Mouse (Mus musculus) stomach, postnatal 0 days (tissue): ENCODE results near the gene Ran. TPM values are rescaled to one million over a fixed set of nuclear protein-coding genes. Genes with fewer than 3 reads are reported as not detected.
A peak's percentile ranks its signal among the peaks of the same experiment; 100 is the strongest.

Experiments
- ATAC-seq: fragments of 200-750 bp; cut with Nextera tagmentation; 2 replicates; pipeline ENCODE4 v1.8.0; 2017; ENCODE audit not compliant: low FRiP score, low TSS enrichment
- DNase-seq: peaks from one replicate; pipeline ENCODE4 v3.0.0-alpha.2; 2016; ENCODE audit warnings: low spot score
- H3K27ac ChIP-seq: fragments of 300-500 bp; sonication (generic); replicated peaks from 2 replicates; pipeline ENCODE4 v1.5.1; 2014; ENCODE audit warnings: mild to moderate bottlenecking, control low read depth
- H3K27me3 ChIP-seq: fragments of 300-500 bp; sonication (generic); 2 replicates; pipeline ENCODE4 v1.6.1; 2014; ENCODE audit warnings: low read length; ENCODE audit not compliant: control insufficient read depth, insufficient read depth
- H3K36me3 ChIP-seq: fragments of 300-500 bp; sonication (generic); 2 replicates; pipeline ENCODE4 v1.6.1; 2014; ENCODE audit warnings: low read length, mixed read lengths; ENCODE audit not compliant: control insufficient read depth, insufficient read depth
- H3K4me1 ChIP-seq: fragments of 300-500 bp; sonication (generic); replicated peaks from 2 replicates; pipeline ENCODE4 v1.6.1; 2014; ENCODE audit warnings: antibody characterized with exemption; ENCODE audit not compliant: control insufficient read depth, insufficient read depth
- H3K4me2 ChIP-seq: fragments of 300-500 bp; sonication (generic); replicated peaks from 2 replicates; pipeline ENCODE4 v1.6.1; 2014; ENCODE audit warnings: low read depth, mild to moderate bottlenecking, control low read depth, moderate library complexity
- H3K4me3 ChIP-seq: fragments of 300-500 bp; sonication (generic); 2 replicates; pipeline ENCODE4 v1.5.1; 2014; ENCODE audit warnings: low read depth, low read length, control low read depth
- H3K9ac ChIP-seq: fragments of 300-500 bp; sonication (generic); 2 replicates; pipeline ENCODE4 v1.6.1; 2014; ENCODE audit warnings: mild to moderate bottlenecking, low read length, control low read depth, mixed read lengths
- H3K9me3 ChIP-seq: fragments of 300-500 bp; sonication (generic); 2 replicates; pipeline ENCODE4 v1.6.1; 2016; ENCODE audit warnings: low read length; ENCODE audit not compliant: control insufficient read depth
- CTCF ChIP-seq: IDR thresholded peaks from 2 replicates; pipeline ENCODE4 v1.5.1; 2016; ENCODE audit warnings: antibody characterized with exemption, low read depth, mild to moderate bottlenecking, moderate library complexity
- EP300 ChIP-seq: optimal IDR thresholded peaks from 2 replicates; pipeline ENCODE3; 2016; ENCODE audit warnings: antibody characterized with exemption
- WGBS: fragments of 180-500 bp; shearing (Covaris S2); extraction: QIAGEN DNeasy Blood & Tissue Kit; methylation state at CpG from one replicate; pipeline ENCODE4 v1.1.7; 2014; 5-methylcytosine and 5-hydroxymethylcytosine counted together
- polyA plus RNA-seq: library from polyadenylated mRNA; unstranded; fragments of >200 nt; fragmentation: Nextera tagmentation; extraction: Ambion mirVana; gene quantifications from 2 replicates; pipeline ENCODE4 v1.2.1, GENCODE M21; 2015

Gene Ran
- polyA plus RNA-seq, 1 experiment from 2014 or later: 257 TPM

DNA sequence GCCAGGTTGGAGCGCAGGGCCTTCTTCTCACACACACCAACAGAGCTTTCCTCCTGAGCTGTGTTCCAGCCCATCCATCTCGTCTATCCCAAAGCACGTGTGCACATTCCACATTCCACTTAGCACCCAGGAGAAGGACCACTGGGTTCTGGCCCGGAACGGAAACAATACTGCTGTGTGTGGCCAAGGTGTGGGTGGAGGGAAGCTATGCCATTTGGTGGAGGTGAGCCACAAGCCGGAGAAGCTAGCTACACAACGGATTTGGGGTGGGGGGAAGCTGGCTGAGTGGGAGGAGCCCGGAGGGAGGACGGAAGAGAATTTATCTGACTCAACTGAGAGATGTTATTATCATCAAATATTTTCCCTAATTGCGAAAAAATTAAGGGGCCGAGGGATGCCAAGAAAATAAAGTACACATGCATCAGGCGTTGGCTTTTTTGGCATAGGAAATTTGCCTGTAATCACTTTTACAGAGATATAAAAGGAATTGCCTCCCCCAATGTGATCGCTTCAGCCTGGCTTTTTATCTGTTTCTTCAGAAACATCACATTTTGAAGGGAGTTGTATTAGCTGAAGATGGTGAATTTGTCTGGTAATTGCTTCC lies 47.5 kb downstream of the Ran start:
- Histone ChIP-seq H3K36me3 (no peaks in the 10 kb centered on the region), H3K27me3 (no peaks in the 10 kb centered on the region), H3K4me1 (no peaks in the 10 kb centered on the region), H3K4me2 (no peak overlapping the region), H3K9me3 (no peaks in the 10 kb centered on the region), H3K9ac (no peak overlapping the region), H3K27ac (peak overlapping the region; percentile 69), H3K4me3 (no peak overlapping the region)
- no peak for TF ChIP-seq EP300
- no peak for TF ChIP-seq CTCF
- WGBS: 43% methylated on average over 13 of the region's 13 CpGs
- DNase-seq: no peak
- peak; percentile 22; the same call in 1 of the 2 replicates for ATAC-seq

DNA sequence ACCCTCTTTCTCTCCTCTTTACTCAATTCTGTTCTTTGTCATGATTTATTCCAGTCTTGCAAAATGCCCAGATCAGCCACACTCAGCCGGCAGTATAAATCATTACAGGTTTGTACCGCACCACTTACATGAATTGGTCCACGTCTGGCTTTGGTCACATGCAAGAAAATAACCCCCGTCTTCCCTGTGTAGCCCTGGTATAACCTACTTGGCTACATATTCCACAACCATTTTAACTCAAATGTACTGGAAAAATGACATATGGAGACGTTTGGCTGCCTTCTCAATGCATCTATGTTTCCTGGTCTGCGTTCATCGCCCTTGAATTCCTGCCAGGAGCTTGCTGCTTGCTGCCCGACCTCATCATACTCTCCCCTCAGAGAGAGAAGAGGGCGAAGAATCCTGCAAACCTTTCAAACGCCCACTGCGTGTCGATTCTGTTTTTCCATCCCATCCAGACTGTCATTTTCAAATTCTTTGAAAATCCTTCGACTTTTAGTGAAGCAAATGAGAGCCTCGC lies 52.0 kb downstream of the Ran start:
- 48% methylated on average over 14 of the region's 14 CpGs for WGBS
- H3K36me3 ChIP-seq: no peaks in the 10 kb centered on the region
- DNase-seq (no peak), ATAC-seq (no peak)
- H3K27me3 ChIP-seq: no peaks in the 10 kb centered on the region
- H3K4me2 ChIP-seq: no peak overlapping the region
- H3K9me3 ChIP-seq: no peaks in the 10 kb centered on the region
- no peak overlapping the region for H3K9ac ChIP-seq
- no peak overlapping the region for H3K4me3 ChIP-seq
- no peaks in the 10 kb centered on the region for H3K4me1 ChIP-seq
- no peak for TF ChIP-seq CTCF
- TF ChIP-seq EP300: no peak
- no peak overlapping the region for H3K27ac ChIP-seq

DNA sequence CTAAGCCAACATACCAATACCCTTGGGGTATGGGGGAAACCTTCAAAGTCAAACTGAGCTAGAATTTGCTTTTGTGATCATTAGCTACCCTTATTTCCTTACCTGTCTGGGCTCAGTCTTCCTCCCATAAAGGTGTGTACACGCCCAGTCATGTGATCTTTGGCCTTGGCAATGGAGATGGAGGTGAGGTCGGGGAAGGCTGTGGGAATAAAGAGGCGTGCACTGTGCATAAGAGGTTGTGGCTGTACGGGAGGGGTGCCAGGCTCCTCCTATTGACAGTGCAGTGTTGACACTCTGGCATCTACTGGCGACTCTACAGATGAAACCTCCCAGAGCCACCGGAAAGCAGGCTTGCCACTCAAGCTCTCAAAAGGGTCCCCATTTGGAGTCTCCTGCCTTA lies 53.5 kb downstream of the Ran start:
- Histone ChIP-seq H3K4me1 (no peaks in the 10 kb centered on the region), H3K27ac (no peak overlapping the region), H3K9ac (no peak overlapping the region), H3K27me3 (no peaks in the 10 kb centered on the region), H3K4me3 (no peak overlapping the region), H3K4me2 (no peak overlapping the region), H3K9me3 (no peaks in the 10 kb centered on the region), H3K36me3 (no peaks in the 10 kb centered on the region)
- WGBS: 55% methylated on average over 6 of the region's 6 CpGs
- DNase-seq: no peak
- no peak for TF ChIP-seq EP300
- ATAC-seq: no peak

Other genes with a start within 250 kb of the Ran start
- gene Rimbp2, start 66.6 kb upstream of the Ran start, polyA plus RNA-seq: 0.15 and 0.17 TPM in 2 replicates
- 10.4 and 10.9 TPM in 2 replicates for gene Stx2, start 11.5 kb upstream of the Ran start, polyA plus RNA-seq
- gene Adgrd1, start 76.7 kb downstream of the Ran start, polyA plus RNA-seq: 3.1 and 3.7 TPM in 2 replicates